1 mouse cellular context compared by ENCODE assay signal in genomic region chr12:17544209-17545106, GRCm38 (mm10).
TF ChIP-seq lines count a peak whose summit lies in the region.

Gene Odc1 (plus strand): TSS chr12:17544794.

TF ChIP-seq in CH12.LX, 34 proteins besides CTCF, POLR2A, EP300 and RAD21 (continued from another document):
- TF ChIP-seq BHLHE40 (IDR thresholded peaks at IDR 0.05; ENCODE audit: low read depth, low read length) = no peak
- TF ChIP-seq HCFC1 (IDR thresholded peaks at IDR 0.05; ENCODE audit: low read depth, low read length) = peak; percentile 36
- no peak for TF ChIP-seq UBTF (IDR thresholded peaks at IDR 0.05; ENCODE audit: low read depth, low read length)
- TF ChIP-seq TBP (conservative IDR thresholded peaks at IDR 0.05; ENCODE audit: low read depth, low read length) = peak; percentile 88
- TF ChIP-seq PAX5 (IDR thresholded peaks at IDR 0.05; ENCODE audit: low read length) = no peak
- no peak for TF ChIP-seq JUN (IDR thresholded peaks at IDR 0.05; ENCODE audit: insufficient read depth, low read depth, low read length)
- TF ChIP-seq MAFK (IDR thresholded peaks at IDR 0.05; ENCODE audit: insufficient replicate concordance, low read length) = no peak
- TF ChIP-seq CHD1 (IDR thresholded peaks at IDR 0.05; ENCODE audit: low read depth, low read length) = no peak
- TF ChIP-seq IRF4 (IDR thresholded peaks at IDR 0.05; ENCODE audit: low read depth, low read length) = no peak
- TF ChIP-seq GABPA (IDR thresholded peaks at IDR 0.05; ENCODE audit: insufficient replicate concordance, low read depth, low read length) = no peak
- no peak for TF ChIP-seq ELF1 (IDR thresholded peaks at IDR 0.05; ENCODE audit: low read depth, low read length)
- no peak for TF ChIP-seq SMC3 (IDR thresholded peaks at IDR 0.05; ENCODE audit: low read depth, low read length)
- peak; percentile 71; the same call in 1 of the 2 replicates for TF ChIP-seq TCF12 (IDR thresholded peaks at IDR 0.05; ENCODE audit: low read depth, low read length)
- no peak for TF ChIP-seq ZC3H11A (IDR thresholded peaks at IDR 0.05; ENCODE audit: low read depth, low read length)
- TF ChIP-seq MAX (IDR thresholded peaks at IDR 0.05; ENCODE audit: low read length) = peak; percentile 65; the same call in 1 of the 2 replicates
- TF ChIP-seq MEF2A (IDR thresholded peaks at IDR 0.05; ENCODE audit: borderline replicate concordance, low read depth, low read length) = peak; percentile 28; the same call in 1 of the 2 replicates
- TF ChIP-seq USF1 (IDR thresholded peaks at IDR 0.05; ENCODE audit: low read depth, low read length) = no peak
- TF ChIP-seq E2F4 (IDR thresholded peaks at IDR 0.05; ENCODE audit: insufficient replicate concordance, low read depth, low read length) = no peak
TF ChIP-seq in CH12.LX: peak in this region for 12.
